Mouse (Mus musculus) c-Kit-positive CD71-positive TER-119-negative erythroid progenitor cells, embryonic 14.5 days (primary cell): ENCODE measurements at regions not wholly inside any gene's neighbourhood (a gene's known extent, or its start where the extent isn't known, plus 50 kb on each side); places are given as distances from the start of the nearest gene placed in this dataset.

Source experiments
- DNase-seq: peaks from one replicate; pipeline ENCODE4 v3.0.0-alpha.2; 2013; ENCODE audit warnings: low read depth

DNA sequence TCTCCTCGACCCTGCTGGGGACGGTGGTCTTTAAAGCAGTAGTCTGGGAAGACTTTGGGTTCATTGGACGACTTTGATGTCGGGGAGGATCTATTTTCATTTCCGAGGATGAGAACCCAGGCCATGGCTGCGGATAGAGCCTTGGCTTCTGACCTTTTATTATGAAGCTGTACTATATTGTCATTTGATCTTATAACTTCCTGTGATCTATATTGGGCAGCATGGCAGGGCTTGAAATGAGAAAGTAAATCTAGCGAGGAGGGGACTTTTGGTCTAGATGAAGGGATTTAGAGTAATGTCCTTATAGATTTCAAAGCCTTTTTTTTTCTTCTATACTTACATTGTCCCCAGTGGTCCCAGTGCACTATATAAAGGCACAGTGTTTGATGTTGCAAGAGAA is 172.8 kb upstream of the Stt3b start:
- DNase-seq: no peak

DNA sequence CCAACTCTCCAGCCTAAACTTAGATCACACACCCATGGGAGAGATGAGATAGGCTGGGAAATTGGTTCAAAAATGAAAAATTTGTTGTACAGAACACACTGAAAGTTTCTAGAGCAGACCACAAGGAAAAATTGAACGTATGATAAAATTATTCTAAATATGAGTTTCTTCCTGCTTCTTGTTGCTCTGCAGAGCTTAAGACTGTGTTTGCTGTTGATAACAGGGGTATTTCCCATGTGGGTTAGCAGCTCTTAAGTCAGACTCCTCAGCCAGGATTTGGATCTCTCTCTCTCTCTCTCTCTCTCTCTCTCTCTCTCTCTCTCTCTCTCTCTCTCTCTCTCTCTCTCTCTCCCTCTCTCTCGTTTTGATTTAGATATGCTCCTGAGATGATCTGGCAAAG is 173.5 kb upstream of the Stt3b start:
- DNase-seq: no peak

DNA sequence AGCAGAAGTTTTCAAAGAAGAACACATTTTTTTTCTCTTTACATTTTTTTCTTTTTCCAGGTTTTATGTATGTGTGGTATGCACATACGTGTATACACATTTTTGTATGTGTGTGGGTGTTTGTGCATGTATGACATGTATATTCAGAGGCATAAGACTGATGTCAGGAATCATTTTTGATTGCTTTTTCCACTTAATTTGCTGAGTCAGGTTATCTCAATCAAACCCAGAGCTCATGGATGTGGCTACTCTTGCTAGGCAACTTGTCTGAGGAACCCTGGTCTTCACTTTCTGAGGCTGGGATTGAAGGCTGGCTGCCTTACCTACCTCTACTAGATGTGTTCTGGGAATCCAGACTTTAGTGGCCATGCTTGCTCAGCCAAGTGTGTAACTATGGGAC is 174.2 kb upstream of the Stt3b start:
- no peak for DNase-seq

DNA sequence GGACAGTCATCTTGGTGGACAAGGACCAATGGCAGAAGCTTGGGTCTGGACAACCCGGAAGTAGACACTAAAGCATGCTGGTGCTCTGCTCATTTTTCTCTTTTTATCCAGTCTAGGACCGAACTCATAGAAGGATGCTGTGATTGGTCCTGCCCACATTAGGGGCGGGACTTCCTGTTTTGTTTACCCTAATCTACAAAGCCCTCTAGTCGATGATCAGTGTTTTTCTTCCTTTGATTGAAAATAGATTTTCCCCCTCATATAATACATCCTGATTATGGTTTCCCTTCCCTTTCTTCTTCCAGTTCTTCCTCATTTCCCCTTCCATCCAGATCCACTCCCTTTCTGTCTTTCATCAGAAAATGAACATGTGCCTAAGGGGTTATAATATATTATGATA is 175.0 kb upstream of the Stt3b start:
- DNase-seq: no peak

DNA sequence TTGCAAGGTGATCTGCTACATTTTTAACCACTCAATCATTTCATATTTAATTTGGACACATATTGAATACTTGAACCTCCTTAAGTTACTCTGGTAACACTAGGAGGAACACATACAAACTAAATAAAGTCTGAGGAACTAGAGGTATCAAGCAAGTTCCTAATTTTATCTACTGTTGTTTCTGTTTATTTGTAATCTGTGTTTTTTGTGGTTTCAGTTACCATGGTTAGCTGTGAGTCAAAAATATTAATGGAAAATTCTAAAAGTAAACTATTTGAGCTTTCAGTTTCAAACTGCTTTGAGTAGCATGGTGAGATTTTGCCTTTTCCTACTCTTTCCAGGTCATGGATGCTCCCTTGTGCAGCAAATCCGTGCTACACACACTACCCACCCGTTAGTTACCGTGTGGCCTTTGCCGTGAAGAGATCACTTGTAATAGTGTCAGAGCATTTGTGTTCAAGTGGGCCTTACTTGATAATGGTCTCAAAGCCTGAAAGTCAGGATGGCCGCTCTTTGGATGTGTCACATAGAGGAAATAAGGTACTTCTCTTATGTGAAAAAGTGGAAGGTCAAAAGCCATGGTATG is 177.0 kb upstream of the Stt3b start:
- no peak for DNase-seq

DNA sequence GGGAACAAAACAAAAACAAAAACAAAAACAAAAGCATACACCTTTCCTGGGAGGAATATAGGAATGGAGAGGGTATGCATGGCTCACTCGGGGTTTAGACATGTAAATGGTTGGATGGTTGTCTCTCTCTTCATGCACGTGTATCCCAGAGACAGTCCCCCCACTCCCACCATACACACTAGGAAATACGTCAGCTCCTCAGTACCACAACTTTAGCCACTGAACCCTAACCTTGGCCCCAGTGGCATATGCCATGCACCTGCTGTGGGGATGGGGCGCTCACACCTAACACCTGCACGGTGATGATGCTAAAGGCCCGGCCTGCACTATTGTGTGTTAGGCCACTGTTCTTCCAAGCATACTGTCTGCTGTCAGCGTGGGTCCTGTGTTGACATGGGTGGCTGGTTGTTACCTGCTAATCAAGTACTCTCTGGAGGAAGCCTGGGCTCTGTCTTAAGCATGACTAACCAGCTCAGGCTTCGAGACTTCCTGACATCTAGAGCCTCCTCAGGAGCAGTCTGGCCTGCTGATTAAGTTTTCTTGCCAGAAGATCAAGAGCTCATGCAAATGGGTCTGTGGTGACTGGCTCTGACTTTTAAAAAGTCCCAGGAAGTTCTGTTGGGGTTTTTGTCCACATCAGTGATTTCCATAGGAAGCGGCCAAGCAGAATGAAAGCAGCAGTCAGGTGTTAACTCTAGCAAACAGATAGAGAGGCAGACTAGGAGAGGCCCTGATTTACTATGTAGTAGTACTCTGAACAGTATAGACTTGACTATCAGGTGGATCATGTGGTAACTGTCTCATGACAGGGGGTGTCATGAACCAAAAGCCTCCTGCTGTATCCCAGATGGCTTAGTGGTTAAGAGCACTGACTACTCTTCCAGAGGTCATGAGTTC is 178.9 kb upstream of the Stt3b start:
- no peak for DNase-seq

DNA sequence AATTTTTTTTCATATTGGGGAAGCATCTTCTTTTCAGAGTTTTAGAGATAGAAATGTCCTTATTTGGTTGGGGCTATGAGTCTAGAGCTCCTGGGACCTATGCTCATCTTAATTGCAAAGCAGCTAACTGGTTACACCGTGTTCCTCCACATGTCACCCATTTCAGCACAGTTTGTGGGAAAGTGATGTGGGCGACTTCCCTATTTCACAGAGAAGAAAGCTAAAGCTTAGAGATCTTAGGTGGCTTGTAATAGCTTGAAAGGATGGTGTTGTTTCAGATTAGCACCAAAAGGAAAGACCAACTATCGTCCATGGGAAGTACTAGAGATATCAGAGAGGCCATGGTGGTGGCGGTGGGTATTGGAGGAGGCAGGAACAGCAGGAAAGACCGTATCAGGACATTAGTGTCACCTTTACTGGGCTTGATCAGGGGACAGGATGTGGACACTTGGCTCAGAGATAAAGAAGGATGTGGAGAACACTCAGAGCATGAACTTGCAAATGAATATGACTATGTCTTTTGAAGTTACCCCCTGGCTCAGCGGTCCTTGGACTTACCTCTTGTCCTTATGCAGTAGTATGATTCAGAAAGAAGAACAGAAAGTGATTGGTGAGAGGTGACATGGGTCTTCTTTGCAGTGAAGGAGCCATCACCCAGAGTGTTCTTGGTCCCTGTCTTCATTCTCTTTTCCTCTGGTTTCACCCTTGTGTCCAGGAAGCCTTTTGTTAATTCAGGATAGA is 182.4 kb upstream of the Stt3b start:
- no peak for DNase-seq

DNA sequence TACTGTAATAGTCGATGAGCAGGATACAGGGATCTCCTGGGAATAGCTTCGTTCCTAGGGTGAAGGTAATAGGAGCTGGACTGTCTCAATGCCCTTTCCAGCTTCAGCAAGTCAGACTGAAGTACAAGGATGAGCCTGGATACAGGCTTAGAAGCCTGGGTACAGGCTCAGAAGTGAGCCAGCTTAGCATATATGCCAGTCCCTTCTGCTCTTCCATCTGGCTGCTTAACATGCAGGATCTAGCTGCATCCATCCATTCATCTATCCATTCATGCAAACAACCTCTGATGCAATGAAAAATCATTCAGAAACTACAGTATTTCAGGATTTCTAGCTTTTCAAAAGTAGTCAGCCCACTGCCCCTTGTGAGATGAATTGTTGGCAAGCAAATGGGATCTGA is 183.5 kb upstream of the Stt3b start:
- DNase-seq: no peak

DNA sequence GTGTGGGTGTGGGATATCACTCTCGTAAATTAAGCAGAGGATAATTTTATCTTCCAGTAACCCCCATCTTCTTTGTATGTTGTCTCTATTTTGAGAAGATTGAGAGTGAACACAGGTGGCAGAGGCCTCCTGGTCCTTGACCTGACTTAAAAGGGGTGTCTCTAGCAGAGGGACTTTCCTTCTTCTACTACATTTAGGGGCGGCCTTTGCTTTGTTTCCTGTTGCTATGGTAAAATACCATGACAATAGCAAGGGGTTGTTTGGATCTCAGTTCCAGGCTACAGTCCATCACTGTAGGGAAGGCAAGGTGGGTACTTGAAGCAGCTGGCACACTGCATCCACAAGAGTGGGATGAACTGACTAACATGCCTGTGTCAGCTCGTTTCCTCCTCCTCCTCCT is 189.3 kb upstream of the Stt3b start:
- DNase-seq: no peak

DNA sequence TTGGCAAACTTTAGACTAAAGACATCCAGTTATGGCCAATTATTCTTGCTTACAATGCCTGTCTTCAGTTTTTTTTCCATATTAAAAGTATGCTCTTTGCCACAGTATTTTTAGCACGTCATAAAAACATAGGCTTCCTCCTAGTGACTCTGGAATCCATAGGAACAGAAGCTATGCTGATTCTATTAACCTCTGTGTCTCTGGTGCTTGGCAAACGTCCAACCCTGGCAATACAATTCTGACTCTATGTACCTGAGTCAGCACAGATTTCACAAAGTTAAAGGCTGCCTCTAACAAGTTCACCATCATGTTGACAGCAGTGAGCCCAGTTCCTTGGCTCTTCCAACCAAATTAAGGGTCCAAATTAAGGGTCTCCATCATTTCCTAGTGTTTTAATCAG is 194.6 kb upstream of the Stt3b start:
- no peak for DNase-seq

DNA sequence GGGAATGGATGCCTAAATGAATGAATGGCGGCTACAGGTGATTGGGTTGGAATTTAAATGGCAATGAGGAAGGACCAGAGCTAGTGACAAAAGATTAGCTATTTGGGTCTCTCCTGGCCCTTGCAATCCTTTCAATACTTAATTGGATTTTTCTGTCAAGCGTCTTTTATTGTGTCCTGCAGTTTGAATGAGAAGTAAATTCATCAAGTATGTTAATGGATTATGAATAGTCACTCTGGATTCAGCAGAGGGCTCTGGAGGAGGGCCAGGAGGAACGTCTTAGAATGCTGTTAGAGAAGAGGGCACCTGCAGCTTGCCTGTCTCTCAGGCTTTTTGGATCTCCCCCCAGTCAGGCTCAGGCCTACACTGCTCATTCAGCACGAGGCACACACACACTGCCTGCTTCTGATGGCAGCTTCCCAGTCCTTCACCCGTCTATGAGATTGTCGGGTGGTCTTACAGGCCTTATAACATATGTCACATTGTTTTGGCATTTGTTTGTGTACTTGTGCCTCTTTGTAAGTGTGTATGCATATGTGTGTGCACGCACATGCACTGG is 197.0 kb upstream of the Stt3b start:
- no peak for DNase-seq

DNA sequence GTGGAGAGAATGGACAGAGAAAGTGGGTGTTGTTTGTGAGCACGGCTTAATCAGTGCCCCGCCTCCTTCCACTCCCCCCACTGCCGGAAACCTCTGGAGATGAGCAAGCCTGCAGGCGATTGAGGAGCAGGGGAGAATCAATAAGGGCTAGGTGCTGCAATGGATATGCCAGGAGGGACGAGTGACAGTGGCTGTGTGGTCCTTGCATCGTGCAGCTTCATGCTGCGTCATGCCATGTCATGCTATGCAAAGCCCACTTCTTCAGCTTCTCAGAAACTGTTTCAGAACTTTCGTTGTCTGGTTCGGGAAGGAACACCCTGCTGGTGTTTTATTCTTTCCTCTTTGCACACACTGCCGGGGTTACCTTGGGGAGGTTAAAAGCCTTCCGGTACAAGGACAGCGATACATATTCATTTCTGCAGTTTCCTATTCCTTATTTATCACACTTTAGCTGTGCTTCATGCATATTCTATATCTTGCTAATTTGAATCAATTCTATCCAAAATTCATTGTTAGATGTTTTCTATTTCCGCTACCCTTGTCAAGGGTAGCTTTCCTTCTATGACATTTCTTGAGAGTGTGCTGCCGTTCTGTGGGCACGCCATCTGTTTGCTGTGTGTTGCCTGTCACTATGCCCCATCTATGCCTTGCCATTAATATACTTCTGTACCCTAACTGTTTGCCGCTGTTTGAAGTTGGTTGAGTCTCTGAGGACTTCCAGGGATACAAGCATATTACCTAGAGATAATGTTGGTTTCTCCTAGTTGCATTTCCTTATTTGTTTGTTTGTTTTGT is 202.8 kb upstream of the Stt3b start:
- DNase-seq: no peak

DNA sequence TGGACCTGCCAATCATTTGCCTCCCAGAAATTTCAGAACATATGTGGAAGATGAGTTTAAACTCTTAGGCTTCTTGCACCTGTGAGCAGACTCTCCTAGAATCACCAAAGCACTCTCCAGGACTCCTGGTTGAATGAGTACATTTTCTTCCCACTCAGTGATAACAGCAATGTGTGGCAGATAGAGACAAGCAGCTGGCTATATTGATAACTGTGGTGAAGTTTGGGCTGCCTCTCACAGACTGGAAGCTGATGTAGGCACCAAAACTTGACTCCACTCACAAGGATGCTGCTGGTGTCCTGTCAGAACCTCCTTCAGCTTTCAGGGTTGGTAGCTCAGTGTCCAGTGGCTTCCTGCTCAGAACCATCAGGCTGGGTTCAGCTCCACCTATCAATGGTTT is 207.7 kb upstream of the Stt3b start:
- no peak for DNase-seq

DNA sequence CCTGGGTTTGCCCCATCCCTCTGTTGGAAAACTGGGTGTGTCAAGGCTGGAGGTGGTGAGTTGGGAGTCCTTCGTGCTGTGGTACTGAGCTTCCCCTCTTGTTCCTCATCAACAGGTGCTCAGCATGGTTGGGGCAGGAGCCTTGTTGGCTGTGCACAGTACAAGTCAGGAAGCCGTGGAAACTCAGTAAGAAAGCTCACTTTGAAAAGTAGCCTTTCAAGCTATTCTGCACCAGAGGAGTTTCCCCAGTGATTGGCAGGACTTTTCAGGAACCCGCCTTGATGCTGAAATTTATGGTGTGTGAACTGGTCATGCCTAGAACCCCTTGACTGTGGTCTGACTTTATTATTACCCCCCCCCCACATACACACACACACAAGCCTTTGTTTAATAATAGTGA is 213.9 kb upstream of the Stt3b start:
- DNase-seq: no peak

DNA sequence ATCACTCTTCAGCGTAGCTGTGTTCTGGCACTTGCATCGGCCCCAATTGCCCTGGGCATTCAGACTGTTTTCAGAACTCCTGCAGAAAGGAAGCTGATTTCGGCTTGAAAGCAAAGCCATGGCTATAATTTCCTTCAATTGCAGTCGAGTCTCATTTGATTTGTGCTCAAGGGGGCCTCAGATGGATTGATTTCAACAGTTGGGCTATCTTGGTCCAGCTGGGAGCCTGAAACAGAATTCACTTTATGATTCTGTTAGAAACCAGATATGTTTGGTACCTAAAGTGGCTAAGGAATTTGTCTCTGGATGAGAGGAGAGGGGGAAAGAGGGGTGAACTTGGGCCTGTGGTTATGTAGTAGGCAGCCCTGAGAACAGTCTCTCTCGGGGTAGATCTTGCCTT is 214.4 kb upstream of the Stt3b start:
- DNase-seq: no peak

DNA sequence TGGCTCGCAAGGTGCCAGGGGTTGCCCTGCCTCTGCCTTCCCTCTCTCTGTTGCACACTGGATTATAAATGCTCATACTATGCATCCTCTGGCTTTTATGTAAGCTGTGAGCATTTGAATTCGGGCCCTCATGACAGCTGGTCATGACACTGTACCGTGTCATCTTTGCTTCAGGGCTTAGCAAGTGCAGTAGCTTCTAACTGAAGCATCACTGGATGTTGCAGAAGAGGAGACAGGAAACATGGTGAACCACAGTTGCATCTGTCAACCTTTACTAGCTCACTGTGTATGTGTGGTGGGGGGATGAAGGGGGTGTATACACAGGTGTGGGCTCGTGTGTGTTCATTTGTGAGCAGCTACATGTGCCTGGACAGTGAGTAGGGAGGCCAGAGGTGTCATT is 216.1 kb upstream of the Stt3b start:
- no peak for DNase-seq

DNA sequence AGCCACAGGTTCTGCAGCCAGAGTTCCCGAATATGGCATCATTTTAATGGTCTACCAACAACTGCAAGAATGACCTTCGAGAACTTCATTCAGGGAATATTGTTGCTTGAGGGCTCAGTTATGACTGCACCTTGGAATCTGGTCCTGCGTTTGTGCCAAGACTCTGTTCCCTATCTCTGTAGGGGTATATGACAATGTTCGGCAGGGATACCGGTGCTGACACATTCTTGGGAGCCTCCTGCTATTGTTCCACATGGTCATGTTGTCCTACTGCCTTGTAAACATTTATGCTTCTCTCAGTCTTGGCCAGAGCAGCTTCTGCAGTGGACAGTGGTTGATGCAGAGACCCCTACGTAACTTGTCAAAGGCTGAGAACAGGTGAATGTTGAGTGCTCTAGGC is 216.8 kb upstream of the Stt3b start:
- no peak for DNase-seq

DNA sequence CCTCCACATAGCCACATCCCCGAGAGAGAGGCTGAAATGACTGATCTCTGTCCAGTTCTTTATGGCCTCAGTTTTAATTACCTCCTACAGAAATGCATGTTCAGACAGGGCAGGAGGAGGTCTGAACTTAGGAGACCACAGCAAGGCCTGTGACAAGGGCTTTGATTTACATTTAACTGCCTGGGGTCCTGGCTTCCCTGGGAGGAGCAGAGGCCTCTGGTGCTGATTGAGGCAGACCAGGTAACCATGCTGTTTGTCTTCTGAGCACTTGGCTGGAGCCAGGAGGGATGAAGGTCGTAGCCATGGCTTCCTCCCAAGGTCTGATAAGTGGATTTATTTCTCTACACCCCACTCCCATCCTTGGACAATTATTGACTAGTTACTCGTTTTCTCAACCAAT is 224.0 kb upstream of the Stt3b start:
- no peak for DNase-seq

DNA sequence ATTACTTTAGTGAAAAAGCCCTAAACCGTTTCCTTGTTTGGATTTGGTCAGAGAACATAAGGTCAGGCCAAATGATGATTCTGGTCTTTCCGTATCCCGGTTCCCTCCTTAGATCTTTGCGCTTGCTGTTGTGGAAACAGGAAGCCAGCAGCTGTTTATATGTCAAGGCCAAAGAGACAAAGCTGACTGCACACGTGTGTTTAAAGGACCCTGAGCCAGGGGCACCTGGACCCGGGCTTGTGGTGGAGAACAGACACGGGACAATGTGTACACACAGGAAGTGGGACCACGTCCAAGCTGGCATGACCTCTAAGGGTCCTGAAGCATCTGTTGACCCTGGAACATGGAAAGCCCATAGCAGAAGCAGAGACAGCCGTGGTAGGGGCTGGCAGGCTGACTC is 233.4 kb upstream of the Stt3b start:
- DNase-seq: no peak

DNA sequence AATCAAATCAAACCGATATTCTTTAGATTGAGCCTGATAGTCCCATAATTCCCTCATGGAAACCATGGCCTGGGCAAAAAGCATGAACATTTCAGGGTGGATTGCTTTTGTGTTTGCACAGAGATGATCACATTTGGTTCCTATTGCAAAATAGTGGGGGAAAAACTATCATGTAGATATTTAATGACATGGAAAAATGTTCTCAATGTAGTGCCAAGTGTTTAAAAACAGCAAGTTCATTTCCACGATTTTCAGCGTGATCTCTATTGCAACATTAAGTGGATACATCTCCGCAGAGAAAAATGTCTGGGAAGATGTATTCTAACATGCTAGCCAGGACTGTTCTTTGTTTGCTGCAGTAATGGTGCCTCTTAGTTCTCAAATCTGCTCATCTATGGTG is 235.0 kb upstream of the Stt3b start:
- DNase-seq: no peak

DNA sequence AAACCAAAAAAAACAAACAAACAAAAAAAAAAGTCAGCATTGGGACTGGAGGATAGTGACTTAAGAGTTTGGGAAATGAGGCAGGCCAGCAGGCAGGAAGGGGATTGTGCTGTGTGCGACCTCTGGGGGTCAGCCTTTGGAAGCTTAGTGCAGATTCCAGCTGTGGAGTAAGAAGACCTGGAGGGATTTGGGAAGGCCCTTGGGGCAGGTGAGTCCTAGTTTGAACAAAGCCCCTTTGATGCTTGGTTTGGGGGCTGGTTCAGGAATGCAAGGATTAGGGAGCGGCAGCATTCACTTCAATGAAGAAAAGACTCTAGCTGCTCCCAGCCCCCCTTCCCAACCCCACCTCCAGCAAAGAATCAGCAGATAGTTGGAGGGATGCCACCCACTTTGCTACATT is 235.6 kb upstream of the Stt3b start:
- DNase-seq: no peak
